Mouse (Mus musculus) cerebellum, postnatal 10 days (tissue): Measurements from ENCODE around the gene C1ql2.

Experiments
- DNase-seq, 2 experiments: peaks; one replicate each; pipeline ENCODE4 v3.0.0; 2021; ENCODE audit warnings: mixed read lengths in 2 of 2

The C1ql2 gene

GRCm38 (mm10) chr1:120389734-120390133, 49.4 kb downstream of the C1ql2 start:
- no peak for DNase-seq

- peak in 1 of 2 experiments; percentile 33 for DNase-seq
These were observed 50.0 kb downstream of the C1ql2 start for GRCm38 (mm10) chr1:120390336-120390735.
